Mouse (Mus musculus): ENCODE measurements around the gene Cdkn2a. TPM values are rescaled to one million over a fixed set of nuclear protein-coding genes. Genes with fewer than 3 reads are reported as not detected.
A peak's percentile ranks its signal among the peaks of the same experiment; 100 is the strongest.

Gene Cdkn2a
- total RNA-seq, 1 experiment = 53.4 TPM

DNA sequence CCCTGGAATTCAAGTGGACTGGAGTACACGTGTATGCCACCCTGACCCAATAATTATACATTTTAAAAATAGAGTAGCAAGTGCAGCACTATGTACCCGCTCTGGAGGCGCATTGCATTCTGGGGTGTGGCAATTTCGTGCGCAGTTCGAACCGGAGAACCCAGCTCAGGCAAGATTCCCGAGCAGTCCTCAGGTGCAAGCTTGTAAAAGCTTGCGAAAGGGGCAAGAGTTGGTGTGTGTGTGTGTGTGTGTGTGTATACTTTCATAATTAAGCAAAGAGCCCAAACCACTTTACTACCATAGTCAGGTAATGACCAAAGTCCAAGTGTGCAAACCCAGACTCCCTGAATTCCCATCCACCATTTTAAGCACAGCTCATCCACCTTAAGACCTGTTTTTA lies 20.9 kb downstream of the Cdkn2a start:
- Histone ChIP-seq H3K9me3 (ENCODE audit: control insufficient read depth, insufficient read depth, low read depth, low read length) (no peaks in the 10 kb centered on the region), H3K36me3 (ENCODE audit: control insufficient read depth, insufficient read depth, low read length, poor library complexity, severe bottlenecking) (no peaks in the 10 kb centered on the region), H3K4me1 (ENCODE audit: control insufficient read depth in 2 of 2, insufficient read depth in 2 of 2, low read length in 2 of 2, poor library complexity in 1 of 2) (peaks cover 0 to 8% of the 10 kb centered on the region in 2 experiments; a peak in 2 of 4 replicates), H3K4me3 (ENCODE audit: insufficient read depth in 1 of 2, low read depth in 1 of 2, low read length in 2 of 2, poor library complexity in 1 of 2, severe bottlenecking in 1 of 2) (peak overlapping the region; percentile 3 to 46; a peak in 1 of 4 replicates), H3K27ac (ENCODE audit: insufficient read depth, low read depth, low read length, poor library complexity, severe bottlenecking) (no peak overlapping the region), H3K9ac (ENCODE audit: insufficient read depth, low read depth, low read length, poor library complexity, severe bottlenecking) (no peak overlapping the region)
- in situ Hi-C loops (cut with MboI; ENCODE audit: low sequenced_read_pairs in 2 of 2, unreplicated experiment in 2 of 2) = no loop called here
- no peak for DNase-seq (ENCODE audit: low read depth, low spot score)
- no peak for TF ChIP-seq ZNF384 (IDR thresholded peaks at IDR 0.05; ENCODE audit: low read depth, low read length)
- TF ChIP-seq HCFC1 (IDR thresholded peaks at IDR 0.05; ENCODE audit: borderline replicate concordance, insufficient read depth, low read length) = no peak
- TF ChIP-seq ZC3H11A (IDR thresholded peaks at IDR 0.05; ENCODE audit: borderline replicate concordance, low read depth, low read length) = no peak
- TF ChIP-seq MAFK (IDR thresholded peaks at IDR 0.05; ENCODE audit: insufficient read depth, low read depth, low read length) = no peak
- TF ChIP-seq CHD2 (IDR thresholded peaks at IDR 0.05; ENCODE audit: low read depth, low read length) = no peak

DNA sequence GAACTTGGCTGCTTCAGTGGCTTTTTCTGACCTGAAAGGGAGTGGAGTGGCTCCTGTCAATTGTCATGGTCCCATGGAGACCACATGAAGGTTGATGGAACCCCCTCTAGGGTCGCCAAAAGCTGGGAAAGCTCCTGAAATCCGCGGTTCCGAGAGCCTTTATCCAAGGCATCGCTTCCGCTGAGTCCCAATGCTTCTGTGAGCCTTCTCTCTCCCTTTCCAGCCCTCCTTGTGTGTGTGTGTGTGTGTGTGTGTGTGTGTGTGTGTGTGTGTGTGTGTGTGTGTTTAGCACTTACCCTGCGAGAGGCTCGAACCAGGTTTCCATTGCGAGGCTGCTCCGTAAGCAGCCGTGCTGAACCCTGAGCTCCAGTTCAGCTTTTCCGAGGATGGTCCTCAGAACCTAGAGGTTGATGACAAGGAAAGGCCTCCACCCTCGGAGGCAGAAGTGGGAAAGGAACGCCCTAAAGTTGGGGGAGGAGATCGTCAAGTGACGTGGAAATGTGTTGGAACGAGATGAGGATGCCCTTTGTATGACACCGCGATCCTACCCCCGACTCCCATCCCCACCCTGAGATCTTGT lies 21.4 kb downstream of the Cdkn2a start:
- Histone ChIP-seq H3K9ac (ENCODE audit: insufficient read depth, low read depth, low read length, poor library complexity, severe bottlenecking) (no peak overlapping the region), H3K9me3 (ENCODE audit: control insufficient read depth, insufficient read depth, low read depth, low read length) (no peaks in the 10 kb centered on the region), H3K4me1 (ENCODE audit: control insufficient read depth in 2 of 2, insufficient read depth in 2 of 2, low read length in 2 of 2, poor library complexity in 1 of 2) (peaks cover 0 to 8% of the 10 kb centered on the region in 2 experiments; a peak in 2 of 4 replicates), H3K4me3 (ENCODE audit: insufficient read depth in 1 of 2, low read depth in 1 of 2, low read length in 2 of 2, poor library complexity in 1 of 2, severe bottlenecking in 1 of 2) (peak overlapping the region; percentile 3 to 46; a peak in 1 of 4 replicates), H3K36me3 (ENCODE audit: control insufficient read depth, insufficient read depth, low read length, poor library complexity, severe bottlenecking) (no peaks in the 10 kb centered on the region), H3K27ac (ENCODE audit: insufficient read depth, low read depth, low read length, poor library complexity, severe bottlenecking) (no peak overlapping the region)
- no peak for TF ChIP-seq ZNF384 (IDR thresholded peaks at IDR 0.05; ENCODE audit: low read depth, low read length)
- TF ChIP-seq HCFC1 (IDR thresholded peaks at IDR 0.05; ENCODE audit: borderline replicate concordance, insufficient read depth, low read length) = no peak
- TF ChIP-seq CHD2 (IDR thresholded peaks at IDR 0.05; ENCODE audit: low read depth, low read length) = no peak
- no peak for TF ChIP-seq ZC3H11A (IDR thresholded peaks at IDR 0.05; ENCODE audit: borderline replicate concordance, low read depth, low read length)
- no peak for TF ChIP-seq MAFK (IDR thresholded peaks at IDR 0.05; ENCODE audit: insufficient read depth, low read depth, low read length)
- DNase-seq (ENCODE audit: low read depth, low spot score) = no peak
- in situ Hi-C loops (cut with MboI; ENCODE audit: low sequenced_read_pairs in 2 of 2, unreplicated experiment in 2 of 2) = no loop called here

DNA sequence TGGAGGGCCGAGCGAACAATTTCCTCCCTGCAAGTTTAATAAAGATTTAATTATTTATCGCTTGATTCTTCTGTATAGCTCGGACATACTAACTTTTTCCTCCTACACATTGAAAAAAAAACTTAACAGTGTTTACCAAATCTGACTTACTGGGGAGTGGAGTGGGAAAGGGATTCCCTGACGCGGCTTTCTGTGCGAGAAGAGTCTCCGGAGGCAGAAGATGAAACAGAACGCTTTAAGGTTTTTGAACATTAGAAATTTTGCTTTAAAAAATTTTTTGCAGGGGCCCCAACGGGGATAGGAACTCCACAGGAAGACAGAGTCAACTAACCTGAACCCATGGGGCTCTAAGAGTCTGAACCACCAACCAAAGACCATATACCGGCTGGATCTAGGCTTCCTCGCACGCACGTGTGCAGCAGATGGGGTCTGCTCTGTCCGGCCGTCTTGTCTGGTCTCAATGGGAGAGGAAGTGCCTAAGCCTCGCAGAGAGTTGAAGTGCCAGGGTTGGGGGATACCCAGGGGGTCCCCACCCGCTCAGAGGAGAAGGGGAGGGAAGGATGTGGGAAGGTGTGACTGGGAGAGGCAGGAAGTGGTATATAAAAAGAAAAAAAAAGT lies 22.2 kb downstream of the Cdkn2a start:
- no peaks in the 10 kb centered on the region for H3K9me3 ChIP-seq (ENCODE audit: control insufficient read depth, insufficient read depth, low read depth, low read length)
- H3K36me3 ChIP-seq (ENCODE audit: control insufficient read depth, insufficient read depth, low read length, poor library complexity, severe bottlenecking) = no peaks in the 10 kb centered on the region
- DNase-seq (ENCODE audit: low read depth, low spot score) = no peak
- no peak for TF ChIP-seq ZC3H11A (IDR thresholded peaks at IDR 0.05; ENCODE audit: borderline replicate concordance, low read depth, low read length)
- no peak for TF ChIP-seq HCFC1 (IDR thresholded peaks at IDR 0.05; ENCODE audit: borderline replicate concordance, insufficient read depth, low read length)
- TF ChIP-seq MAFK (IDR thresholded peaks at IDR 0.05; ENCODE audit: insufficient read depth, low read depth, low read length) = no peak
- TF ChIP-seq ZNF384 (IDR thresholded peaks at IDR 0.05; ENCODE audit: low read depth, low read length) = no peak
- TF ChIP-seq CHD2 (IDR thresholded peaks at IDR 0.05; ENCODE audit: low read depth, low read length) = no peak
- no peak overlapping the region for H3K27ac ChIP-seq (ENCODE audit: insufficient read depth, low read depth, low read length, poor library complexity, severe bottlenecking)
- H3K9ac ChIP-seq (ENCODE audit: insufficient read depth, low read depth, low read length, poor library complexity, severe bottlenecking) = no peak overlapping the region
- in situ Hi-C loops (cut with MboI; ENCODE audit: low sequenced_read_pairs in 2 of 2, unreplicated experiment in 2 of 2) = no loop called here
- H3K4me3 ChIP-seq (ENCODE audit: insufficient read depth in 1 of 2, low read depth in 1 of 2, low read length in 2 of 2, poor library complexity in 1 of 2, severe bottlenecking in 1 of 2) = no peak overlapping the region
- peaks cover 0 to 8% of the 10 kb centered on the region in 2 experiments; a peak in 2 of 4 replicates for H3K4me1 ChIP-seq (ENCODE audit: control insufficient read depth in 2 of 2, insufficient read depth in 2 of 2, low read length in 2 of 2, poor library complexity in 1 of 2)

DNA sequence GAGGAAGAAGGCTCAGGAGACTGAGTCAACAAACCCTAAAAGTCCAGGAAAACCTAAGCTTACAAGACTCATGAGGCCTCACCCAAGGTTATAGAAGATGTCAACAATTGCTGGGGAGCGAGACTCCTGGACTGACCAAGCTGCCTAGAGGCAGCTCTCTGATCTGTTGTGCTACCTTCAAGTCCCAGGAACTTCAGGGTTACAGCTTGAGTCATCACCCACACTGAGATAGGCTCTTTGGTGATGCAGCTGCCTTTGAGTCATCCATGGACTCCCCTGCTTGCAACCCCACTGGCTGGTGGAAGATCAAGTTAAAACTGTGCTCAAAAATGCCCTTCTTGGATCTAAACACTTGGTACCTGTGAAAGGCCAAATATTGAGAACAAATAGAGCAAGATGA lies 36.7 kb downstream of the Cdkn2a start:
- no peak overlapping the region for H3K9ac ChIP-seq (ENCODE audit: insufficient read depth, low read depth, low read length, poor library complexity, severe bottlenecking)
- no peaks in the 10 kb centered on the region for H3K36me3 ChIP-seq (ENCODE audit: control insufficient read depth, insufficient read depth, low read length, poor library complexity, severe bottlenecking)
- no peaks in the 10 kb centered on the region for H3K9me3 ChIP-seq (ENCODE audit: control insufficient read depth, insufficient read depth, low read depth, low read length)
- no peak overlapping the region for H3K27ac ChIP-seq (ENCODE audit: insufficient read depth, low read depth, low read length, poor library complexity, severe bottlenecking)
- TF ChIP-seq ZC3H11A (IDR thresholded peaks at IDR 0.05; ENCODE audit: borderline replicate concordance, low read depth, low read length) (no peak), HCFC1 (IDR thresholded peaks at IDR 0.05; ENCODE audit: borderline replicate concordance, insufficient read depth, low read length) (no peak), MAFK (IDR thresholded peaks at IDR 0.05; ENCODE audit: insufficient read depth, low read depth, low read length) (no peak), ZNF384 (IDR thresholded peaks at IDR 0.05; ENCODE audit: low read depth, low read length) (no peak), CHD2 (IDR thresholded peaks at IDR 0.05; ENCODE audit: low read depth, low read length) (no peak)
- no peak overlapping the region for H3K4me3 ChIP-seq (ENCODE audit: insufficient read depth in 1 of 2, low read depth in 1 of 2, low read length in 2 of 2, poor library complexity in 1 of 2, severe bottlenecking in 1 of 2)
- no peak for DNase-seq (ENCODE audit: low read depth, low spot score)
- no peaks in the 10 kb centered on the region for H3K4me1 ChIP-seq (ENCODE audit: control insufficient read depth in 2 of 2, insufficient read depth in 2 of 2, low read length in 2 of 2, poor library complexity in 1 of 2)
- in situ Hi-C loops (cut with MboI; ENCODE audit: low sequenced_read_pairs in 2 of 2, unreplicated experiment in 2 of 2) = no loop called here
